Mouse (Mus musculus) stomach, postnatal 0 days (tissue): ENCODE measurements around the gene Brca1. TPM values are rescaled to one million over a fixed set of nuclear protein-coding genes. Genes with fewer than 3 reads are reported as not detected.

ENCODE experiments used
- ATAC-seq: fragments of 200-750 bp; cut with Nextera tagmentation; 2 replicates; pipeline ENCODE4 v1.8.0; 2017; ENCODE audit not compliant: low FRiP score, low TSS enrichment
- DNase-seq: peaks from one replicate; pipeline ENCODE4 v3.0.0-alpha.2; 2016; ENCODE audit warnings: low spot score
- H3K27ac ChIP-seq: fragments of 300-500 bp; sonication (generic); replicated peaks from 2 replicates; pipeline ENCODE4 v1.5.1; 2014; ENCODE audit warnings: mild to moderate bottlenecking, control low read depth
- H3K27me3 ChIP-seq: fragments of 300-500 bp; sonication (generic); 2 replicates; pipeline ENCODE4 v1.6.1; 2014; ENCODE audit warnings: low read length; ENCODE audit not compliant: control insufficient read depth, insufficient read depth
- H3K36me3 ChIP-seq: fragments of 300-500 bp; sonication (generic); 2 replicates; pipeline ENCODE4 v1.6.1; 2014; ENCODE audit warnings: low read length, mixed read lengths; ENCODE audit not compliant: control insufficient read depth, insufficient read depth
- H3K4me1 ChIP-seq: fragments of 300-500 bp; sonication (generic); replicated peaks from 2 replicates; pipeline ENCODE4 v1.6.1; 2014; ENCODE audit warnings: antibody characterized with exemption; ENCODE audit not compliant: control insufficient read depth, insufficient read depth
- H3K4me2 ChIP-seq: fragments of 300-500 bp; sonication (generic); replicated peaks from 2 replicates; pipeline ENCODE4 v1.6.1; 2014; ENCODE audit warnings: low read depth, mild to moderate bottlenecking, control low read depth, moderate library complexity
- H3K4me3 ChIP-seq: fragments of 300-500 bp; sonication (generic); 2 replicates; pipeline ENCODE4 v1.5.1; 2014; ENCODE audit warnings: low read depth, low read length, control low read depth
- H3K9ac ChIP-seq: fragments of 300-500 bp; sonication (generic); 2 replicates; pipeline ENCODE4 v1.6.1; 2014; ENCODE audit warnings: mild to moderate bottlenecking, low read length, control low read depth, mixed read lengths
- H3K9me3 ChIP-seq: fragments of 300-500 bp; sonication (generic); 2 replicates; pipeline ENCODE4 v1.6.1; 2016; ENCODE audit warnings: low read length; ENCODE audit not compliant: control insufficient read depth
- CTCF ChIP-seq: IDR thresholded peaks from 2 replicates; pipeline ENCODE4 v1.5.1; 2016; ENCODE audit warnings: antibody characterized with exemption, low read depth, mild to moderate bottlenecking, moderate library complexity
- EP300 ChIP-seq: optimal IDR thresholded peaks from 2 replicates; pipeline ENCODE3; 2016; ENCODE audit warnings: antibody characterized with exemption
- WGBS: fragments of 180-500 bp; shearing (Covaris S2); extraction: QIAGEN DNeasy Blood & Tissue Kit; methylation state at CpG from one replicate; pipeline ENCODE4 v1.1.7; 2014; 5-methylcytosine and 5-hydroxymethylcytosine counted together
- polyA plus RNA-seq: library from polyadenylated mRNA; unstranded; fragments of >200 nt; fragmentation: Nextera tagmentation; extraction: Ambion mirVana; gene quantifications from 2 replicates; pipeline ENCODE4 v1.2.1, GENCODE M21; 2015

The Brca1 gene
- polyA plus RNA-seq, 1 experiment from 2014 or later: 2.5 TPM

GRCm38 (mm10) chr11:101472336-101472735 is 79.4 kb downstream of the Brca1 start:
- no peaks in the 10 kb centered on the region for H3K36me3 ChIP-seq
- DNase-seq: no peak
- H3K9me3 ChIP-seq: no peaks in the 10 kb centered on the region
- H3K27ac ChIP-seq: no peak overlapping the region
- H3K9ac ChIP-seq: no peak overlapping the region
- H3K4me3 ChIP-seq: no peak overlapping the region
- no peak for ATAC-seq
- H3K4me2 ChIP-seq: no peak overlapping the region
- H3K4me1 ChIP-seq: no peaks in the 10 kb centered on the region; the same call in 1 of the 2 replicates
- 55% methylated on average over 7 of the region's 7 CpGs for WGBS
- no peaks in the 10 kb centered on the region for H3K27me3 ChIP-seq
- TF ChIP-seq CTCF (no peak), EP300 (no peak)

- H3K4me3 ChIP-seq: no peak overlapping the region
- 64% methylated on average over 3 of the region's 3 CpGs for WGBS
- no peaks in the 10 kb centered on the region for H3K27me3 ChIP-seq
- TF ChIP-seq EP300: no peak
- no peak for TF ChIP-seq CTCF
- no peak overlapping the region for H3K4me2 ChIP-seq
- no peak overlapping the region for H3K27ac ChIP-seq
- no peak for DNase-seq
- ATAC-seq: no peak
- no peaks in the 10 kb centered on the region for H3K9me3 ChIP-seq
- no peak overlapping the region for H3K9ac ChIP-seq
- H3K4me1 ChIP-seq: no peaks in the 10 kb centered on the region; the same call in 1 of the 2 replicates
- H3K36me3 ChIP-seq: no peaks in the 10 kb centered on the region
Observed at GRCm38 (mm10) chr11:101471926-101472325, 79.8 kb downstream of the Brca1 start.

- H3K27ac ChIP-seq: no peak overlapping the region
- DNase-seq (no peak), ATAC-seq (no peak)
- H3K4me3 ChIP-seq: no peak overlapping the region
- no peaks in the 10 kb centered on the region; the same call in 1 of the 2 replicates for H3K4me1 ChIP-seq
- no peak overlapping the region for H3K9ac ChIP-seq
- no peaks in the 10 kb centered on the region for H3K9me3 ChIP-seq
- no peaks in the 10 kb centered on the region for H3K36me3 ChIP-seq
- TF ChIP-seq EP300: no peak
- no peak for TF ChIP-seq CTCF
- no peak overlapping the region for H3K4me2 ChIP-seq
- H3K27me3 ChIP-seq: no peaks in the 10 kb centered on the region
- 43% methylated on average over 7 of the region's 7 CpGs for WGBS
Observed at GRCm38 (mm10) chr11:101470206-101470605, 81.5 kb downstream of the Brca1 start.

DNA sequence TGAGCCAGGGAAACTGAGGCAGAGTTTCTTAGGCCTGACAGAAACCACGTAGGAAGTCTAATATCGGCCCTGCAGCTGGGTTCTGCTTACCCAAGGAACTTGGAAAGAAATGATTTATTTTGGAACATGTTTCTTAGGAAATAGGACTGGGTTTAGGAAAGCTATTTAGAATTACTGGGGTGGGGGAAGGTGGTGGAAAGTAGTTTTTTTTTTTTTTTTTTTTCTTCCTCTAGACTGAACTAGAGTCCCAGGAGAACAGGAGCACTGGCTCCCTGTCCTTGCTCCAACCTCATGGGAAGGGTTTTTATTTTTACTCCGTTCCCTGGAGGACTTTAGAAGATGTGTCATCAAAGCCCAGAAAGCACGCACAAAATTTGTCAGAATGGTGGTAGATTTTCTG is 82.6 kb downstream of the Brca1 start:
- H3K36me3 ChIP-seq: no peaks in the 10 kb centered on the region
- peak overlapping the region; percentile 95 for H3K4me2 ChIP-seq
- TF ChIP-seq EP300 (no peak), CTCF (no peak)
- no peak overlapping the region for H3K9ac ChIP-seq
- H3K4me1 ChIP-seq: peaks cover 4% of the 10 kb centered on the region
- H3K9me3 ChIP-seq: no peaks in the 10 kb centered on the region
- no peak overlapping the region for H3K27ac ChIP-seq
- ATAC-seq (no peak), DNase-seq (no peak)
- H3K4me3 ChIP-seq: no peak overlapping the region
- 57% methylated on average over 4 of the region's 4 CpGs for WGBS
- H3K27me3 ChIP-seq: no peaks in the 10 kb centered on the region

DNA sequence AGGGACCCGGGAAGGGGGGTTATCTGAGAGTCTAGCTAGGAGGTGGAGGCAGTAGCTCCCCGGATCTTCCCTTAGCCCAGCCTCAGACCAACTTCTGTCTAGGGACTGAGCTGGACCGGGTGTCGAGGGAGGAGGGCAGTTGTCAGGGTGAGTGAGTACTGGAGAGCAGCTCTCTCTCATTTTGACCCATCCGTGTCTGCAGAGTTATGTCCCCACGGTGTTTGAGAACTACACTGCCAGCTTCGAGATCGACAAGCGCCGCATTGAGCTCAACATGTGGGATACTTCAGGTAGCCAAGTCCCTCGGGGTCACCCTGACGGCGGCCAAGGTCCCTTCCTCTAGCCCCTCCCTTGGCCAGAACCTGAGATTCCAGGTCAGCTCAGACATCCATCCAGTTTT is 83.0 kb downstream of the Brca1 start:
- no peak for DNase-seq
- no peak for TF ChIP-seq CTCF
- no peak for ATAC-seq
- no peaks in the 10 kb centered on the region for H3K36me3 ChIP-seq
- H3K4me2 ChIP-seq: peak overlapping the region; percentile 95
- H3K27ac ChIP-seq: no peak overlapping the region; the same call in 1 of the 2 replicates
- H3K9me3 ChIP-seq: no peaks in the 10 kb centered on the region
- H3K4me1 ChIP-seq: peaks cover 8% of the 10 kb centered on the region
- no peaks in the 10 kb centered on the region for H3K27me3 ChIP-seq
- peak overlapping the region; percentile 64 for H3K9ac ChIP-seq
- H3K4me3 ChIP-seq: peak overlapping the region; percentile 75
- 13% methylated on average over 13 of the region's 13 CpGs for WGBS

DNA sequence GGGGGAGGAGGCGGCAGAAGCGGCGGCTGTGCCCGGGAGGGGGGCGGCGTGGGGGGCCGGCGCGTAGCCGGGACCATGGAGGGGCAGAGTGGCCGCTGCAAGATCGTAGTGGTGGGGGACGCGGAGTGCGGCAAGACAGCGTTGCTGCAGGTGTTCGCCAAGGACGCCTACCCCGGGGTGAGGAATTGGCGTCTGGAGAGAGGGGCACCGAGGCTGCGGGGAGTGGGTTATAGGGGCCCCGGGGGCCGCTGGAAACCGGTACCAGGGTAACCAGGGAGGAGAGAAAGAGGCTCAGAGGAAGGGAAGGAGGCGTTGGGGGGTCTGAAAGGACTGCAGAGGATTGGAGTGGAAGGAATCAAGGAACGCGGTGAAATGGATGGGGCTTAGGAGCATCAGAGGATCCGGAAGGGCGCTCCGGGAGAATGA is 83.5 kb downstream of the Brca1 start:
- peak overlapping the region; percentile 64 for H3K9ac ChIP-seq
- no peaks in the 10 kb centered on the region for H3K9me3 ChIP-seq
- ATAC-seq (no peak), DNase-seq (no peak)
- TF ChIP-seq CTCF (no peak), EP300 (no peak)
- H3K27me3 ChIP-seq: no peaks in the 10 kb centered on the region
- H3K27ac ChIP-seq: peak overlapping the region; percentile 45; the same call in 1 of the 2 replicates
- WGBS: under 1% methylated on average over 25 of the region's 31 CpGs
- H3K36me3 ChIP-seq: no peaks in the 10 kb centered on the region
- H3K4me3 ChIP-seq: peak overlapping the region; percentile 75
- H3K4me1 ChIP-seq: peaks cover 8% of the 10 kb centered on the region
- peak overlapping the region; percentile 95 for H3K4me2 ChIP-seq
